Mouse (Mus musculus): ENCODE data around the gene Mpp2. TPM values are rescaled to one million over a fixed set of nuclear protein-coding genes. Genes with fewer than 3 reads are reported as not detected.

Mpp2 gene
- polyA plus RNA-seq, 1 experiment from 2014 or later, result 8.8 TPM

DNA sequence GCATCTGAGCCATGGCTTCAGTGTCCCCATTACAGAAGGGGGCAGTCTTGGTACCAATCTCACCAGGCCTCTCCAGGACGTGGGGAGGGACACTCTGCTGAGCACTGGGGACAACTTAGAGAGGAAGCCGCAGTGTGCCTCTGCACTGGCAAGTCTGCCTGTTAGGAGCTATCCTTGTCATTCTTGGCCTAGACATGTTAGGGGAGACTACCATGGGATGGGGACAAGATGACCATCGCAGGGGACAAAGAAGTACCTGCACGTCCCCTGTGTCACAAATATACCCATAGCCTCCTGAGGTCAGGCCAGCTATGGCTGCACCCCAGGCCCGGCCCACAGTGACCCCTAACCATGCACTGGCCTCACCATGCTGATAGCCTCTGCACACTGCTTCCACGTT lies 44.9 kb downstream of the Mpp2 start:
- Histone ChIP-seq H3K27ac (no peak overlapping the region), H3K4me1 (0 out of 2 replicates have a peak, but pooled peaks cover 2% of the 10 kb centered on the region), H3K36me3 (no peaks in the 10 kb centered on the region), H3K4me3 (no peak overlapping the region), H3K27me3 (no peaks in the 10 kb centered on the region), H3K9me3 (no peaks in the 10 kb centered on the region), H3K9ac (no peak overlapping the region), H3K4me2 (no peak overlapping the region)
- 86% methylated on average over 6 of the region's 6 CpGs for WGBS
- no peak for ATAC-seq (ENCODE audit: insufficient number of reproducible peaks, low FRiP score, low TSS enrichment, low read depth)

DNA sequence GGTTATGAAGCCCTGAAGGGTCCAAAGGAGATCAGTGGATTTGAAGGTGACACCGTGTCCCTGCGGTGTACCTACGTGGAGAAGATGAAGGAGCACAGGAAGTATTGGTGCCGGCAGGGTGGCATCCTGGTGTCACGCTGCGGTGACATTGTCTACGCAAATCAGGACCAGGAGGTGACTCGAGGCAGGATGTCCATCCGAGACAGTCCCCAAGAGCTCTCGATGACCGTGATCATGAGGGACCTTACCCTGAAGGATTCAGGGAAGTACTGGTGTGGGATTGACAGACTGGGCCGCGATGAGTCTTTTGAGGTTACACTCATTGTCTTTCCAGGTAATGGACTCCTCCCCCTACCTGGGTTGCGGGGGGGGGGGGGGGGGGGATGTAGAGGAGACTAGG lies 45.3 kb downstream of the Mpp2 start:
- Histone ChIP-seq H3K4me2 (no peak overlapping the region), H3K4me3 (no peak overlapping the region), H3K9me3 (no peaks in the 10 kb centered on the region), H3K36me3 (no peaks in the 10 kb centered on the region), H3K9ac (no peak overlapping the region), H3K27ac (no peak overlapping the region), H3K27me3 (no peaks in the 10 kb centered on the region), H3K4me1 (0 out of 2 replicates have a peak, but pooled peaks cover 2% of the 10 kb centered on the region)
- ATAC-seq (ENCODE audit: insufficient number of reproducible peaks, low FRiP score, low TSS enrichment, low read depth), result no peak
- 87% methylated on average over 13 of the region's 14 CpGs for WGBS

DNA sequence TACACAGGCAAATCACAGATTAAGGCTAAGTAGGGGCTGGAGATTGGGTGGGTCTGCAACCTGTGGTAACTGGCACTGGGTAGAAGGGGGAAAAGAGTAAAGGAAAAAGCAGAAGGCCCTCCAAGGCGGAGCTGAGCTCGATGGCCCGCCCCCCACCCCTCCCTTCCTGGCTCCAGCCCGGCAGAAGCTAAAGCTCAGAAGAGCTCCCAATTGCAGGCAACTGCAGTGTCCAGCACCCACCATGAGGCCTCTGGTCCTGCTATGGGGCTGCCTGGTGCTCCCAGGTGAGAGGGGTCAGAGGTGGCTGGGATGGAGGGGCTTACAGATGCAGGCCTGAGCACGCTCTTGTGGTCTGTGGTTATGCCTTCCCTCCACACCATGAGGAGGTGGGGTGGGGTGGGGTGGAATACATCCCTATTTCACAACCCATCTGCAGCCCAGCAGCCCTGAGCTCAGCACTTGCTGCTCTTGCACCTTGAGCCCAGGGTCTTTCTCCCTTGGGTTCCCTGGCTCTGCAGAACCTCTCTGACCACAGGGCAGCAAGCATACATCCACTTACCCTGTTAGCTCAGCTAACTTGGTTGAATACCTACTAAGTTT lies 46.9 kb downstream of the Mpp2 start, which contains the start of gene Cd300lg:
Gene Cd300lg (plus strand): TSS at position 160 of the 600 bp plus-strand sequence.
- Histone ChIP-seq H3K27me3 (no peaks in the 10 kb centered on the region), H3K36me3 (no peaks in the 10 kb centered on the region), H3K4me1 (0 out of 2 replicates have a peak, but pooled peaks cover 2% of the 10 kb centered on the region), H3K27ac (no peak within 1 kb of the TSS), H3K9me3 (no peaks in the 10 kb centered on the region), H3K4me2 (no peak within 1 kb of the TSS), H3K9ac (no peak within 1 kb of the TSS), H3K4me3 (no peak within 1 kb of the TSS)
- no peak for ATAC-seq (ENCODE audit: insufficient number of reproducible peaks, low FRiP score, low TSS enrichment, low read depth)
- 57% methylated on average over 5 of the region's 5 CpGs for WGBS

DNA sequence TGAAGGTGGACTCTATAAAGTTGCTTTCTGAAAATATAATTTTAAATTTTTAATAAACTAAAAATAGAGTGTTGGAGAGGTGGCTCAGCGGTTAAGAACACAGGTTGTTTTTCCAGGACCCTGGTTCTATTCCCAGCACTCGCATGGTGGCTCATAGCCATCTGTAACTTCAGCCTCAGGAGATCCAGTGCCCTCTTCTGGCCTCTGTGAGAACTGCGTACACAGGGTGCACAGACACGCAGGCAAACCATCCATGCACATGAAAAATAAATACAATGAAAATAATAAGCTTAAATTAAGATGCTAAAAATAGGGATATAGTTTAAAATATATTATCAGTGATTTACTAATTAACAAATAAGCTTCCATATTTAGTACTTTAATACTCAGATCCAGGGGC lies 47.7 kb downstream of the Mpp2 start:
- Histone ChIP-seq H3K27ac (no peak overlapping the region), H3K4me3 (no peak overlapping the region), H3K9ac (no peak overlapping the region), H3K4me2 (no peak overlapping the region), H3K4me1 (0 out of 2 replicates have a peak, but pooled peaks cover 2% of the 10 kb centered on the region), H3K27me3 (no peaks in the 10 kb centered on the region), H3K9me3 (no peaks in the 10 kb centered on the region), H3K36me3 (no peaks in the 10 kb centered on the region)
- 80% methylated on average over 4 of the region's 4 CpGs for WGBS
- ATAC-seq (ENCODE audit: insufficient number of reproducible peaks, low FRiP score, low TSS enrichment, low read depth), result no peak

DNA sequence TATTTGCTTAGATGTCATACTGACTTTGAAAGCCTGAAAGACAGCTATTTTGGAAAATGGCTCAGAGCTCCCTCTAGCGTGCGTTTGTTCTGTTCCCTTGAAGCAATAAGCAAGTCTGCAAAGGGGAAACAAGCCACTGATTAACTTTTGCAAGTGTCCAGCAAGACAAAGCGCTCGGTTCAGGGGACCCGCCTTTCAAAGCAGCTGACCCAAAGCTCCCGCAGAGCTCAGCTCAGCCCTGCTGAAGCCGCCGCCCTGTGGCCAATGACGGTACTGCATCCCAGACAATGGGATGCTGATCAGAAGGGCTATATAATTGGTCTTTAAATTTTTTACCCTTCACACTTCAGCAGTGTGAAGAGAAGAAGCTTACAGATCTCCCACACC lies 48.2 kb downstream of the Mpp2 start:
- 1% methylated on average over 9 of the region's 9 CpGs for WGBS
- no peak; the same call in 1 of the 2 replicates for ATAC-seq (ENCODE audit: insufficient number of reproducible peaks, low FRiP score, low TSS enrichment, low read depth)
- H3K4me1 ChIP-seq, result 0 out of 2 replicates have a peak, but pooled peaks cover 2% of the 10 kb centered on the region
- H3K36me3 ChIP-seq, result no peaks in the 10 kb centered on the region
- H3K4me2 ChIP-seq, result 0 out of 2 replicates have a peak overlapping the region, but pooled peaks have one; percentile 24
- no peaks in the 10 kb centered on the region for H3K27me3 ChIP-seq
- no peaks in the 10 kb centered on the region for H3K9me3 ChIP-seq
- no peak overlapping the region for H3K27ac ChIP-seq
- H3K9ac ChIP-seq, result no peak overlapping the region
- no peak overlapping the region; the same call in 1 of the 2 replicates for H3K4me3 ChIP-seq

DNA sequence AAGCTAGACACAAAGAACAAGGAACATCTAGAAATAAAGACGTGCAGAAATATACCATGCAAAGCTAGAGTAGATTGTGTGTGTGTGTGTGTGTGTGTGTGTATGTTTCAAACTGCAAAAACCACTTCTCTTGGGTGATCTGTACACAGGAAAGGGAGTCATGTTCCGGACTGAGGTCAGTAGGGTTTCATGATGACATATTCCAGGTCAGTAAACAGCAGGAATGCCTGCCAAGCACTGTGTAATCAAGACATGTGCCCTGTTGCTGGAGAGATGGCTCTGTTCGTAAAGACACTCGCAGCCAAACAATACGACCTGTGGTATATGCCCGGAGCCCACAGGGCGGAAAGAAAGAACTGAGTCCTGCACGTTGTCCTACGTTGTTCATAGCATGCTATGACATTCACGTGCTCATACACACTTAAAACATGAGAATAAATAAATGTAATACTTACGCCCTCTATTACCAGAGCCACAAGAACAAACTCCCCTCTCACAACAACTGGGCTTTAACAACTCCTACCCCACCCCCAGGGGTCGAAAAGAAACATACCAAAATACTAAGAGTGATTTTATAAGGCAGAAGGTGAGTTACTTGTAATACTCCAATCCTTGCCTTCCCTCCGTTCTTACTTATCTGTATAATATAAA lies 48.7 kb downstream of the Mpp2 start:
- WGBS, result 71% methylated on average over 13 of the region's 13 CpGs
- ATAC-seq (ENCODE audit: insufficient number of reproducible peaks, low FRiP score, low TSS enrichment, low read depth), result no peak
- Histone ChIP-seq H3K27ac (no peak overlapping the region), H3K9me3 (no peaks in the 10 kb centered on the region), H3K4me2 (no peak overlapping the region), H3K27me3 (no peaks in the 10 kb centered on the region), H3K4me3 (no peak overlapping the region), H3K36me3 (no peaks in the 10 kb centered on the region), H3K4me1 (0 out of 2 replicates have a peak, but pooled peaks cover 2% of the 10 kb centered on the region), H3K9ac (no peak overlapping the region)

DNA sequence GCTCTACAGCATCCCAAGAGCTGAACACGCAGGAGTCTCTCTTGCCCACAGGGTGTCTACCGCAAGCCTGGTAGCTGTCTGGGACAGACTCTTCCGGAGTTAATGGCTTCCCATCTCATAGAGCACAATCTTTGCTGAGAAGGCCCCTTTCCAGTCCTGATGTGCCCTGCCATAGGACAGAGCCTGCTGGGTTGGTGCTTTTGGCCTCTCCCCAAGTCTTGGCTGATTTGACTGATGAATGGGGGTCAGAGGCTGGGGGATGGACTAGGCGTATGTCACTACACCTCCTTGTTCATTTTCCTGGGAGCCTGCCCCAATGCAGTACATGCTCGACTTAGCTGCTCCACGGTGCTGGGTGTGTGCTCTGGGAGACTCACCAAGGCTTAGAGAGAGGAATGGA lies 50.5 kb downstream of the Mpp2 start:
- WGBS, result 83% methylated on average over 6 of the region's 6 CpGs
- Histone ChIP-seq H3K9ac (no peak overlapping the region), H3K4me2 (no peak overlapping the region), H3K27ac (no peak overlapping the region), H3K4me1 (0 out of 2 replicates have a peak, but pooled peaks cover 2% of the 10 kb centered on the region), H3K9me3 (no peaks in the 10 kb centered on the region), H3K36me3 (no peaks in the 10 kb centered on the region), H3K4me3 (no peak overlapping the region), H3K27me3 (no peaks in the 10 kb centered on the region)
- no peak for ATAC-seq (ENCODE audit: insufficient number of reproducible peaks, low FRiP score, low TSS enrichment, low read depth)

DNA sequence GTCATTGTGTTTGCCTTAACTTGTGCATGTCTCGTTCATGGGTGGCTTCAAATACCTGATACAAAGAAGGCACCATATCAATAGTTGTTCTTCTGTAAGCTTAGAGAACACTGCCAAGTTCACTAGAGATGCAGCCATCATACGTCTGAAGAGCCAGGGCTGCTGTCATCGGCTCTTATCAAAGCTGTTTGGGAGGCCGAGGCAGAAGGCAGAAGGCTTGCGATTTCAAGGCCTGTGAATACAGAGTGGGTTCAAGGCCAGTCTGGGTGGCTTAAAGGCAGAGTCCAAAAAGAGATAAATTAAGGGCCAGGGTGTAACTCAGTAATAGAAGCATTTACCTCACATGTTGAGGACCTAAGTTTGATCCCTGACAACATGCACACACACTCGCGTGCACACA lies 52.0 kb downstream of the Mpp2 start:
- Histone ChIP-seq H3K4me2 (no peak overlapping the region), H3K9ac (no peak overlapping the region), H3K36me3 (no peaks in the 10 kb centered on the region), H3K9me3 (no peaks in the 10 kb centered on the region), H3K27ac (no peak overlapping the region), H3K4me3 (no peak overlapping the region), H3K4me1 (0 out of 2 replicates have a peak, but pooled peaks cover 2% of the 10 kb centered on the region), H3K27me3 (no peaks in the 10 kb centered on the region)
- no peak for ATAC-seq (ENCODE audit: insufficient number of reproducible peaks, low FRiP score, low TSS enrichment, low read depth)
- WGBS, result 81% methylated on average over 7 of the region's 7 CpGs

DNA sequence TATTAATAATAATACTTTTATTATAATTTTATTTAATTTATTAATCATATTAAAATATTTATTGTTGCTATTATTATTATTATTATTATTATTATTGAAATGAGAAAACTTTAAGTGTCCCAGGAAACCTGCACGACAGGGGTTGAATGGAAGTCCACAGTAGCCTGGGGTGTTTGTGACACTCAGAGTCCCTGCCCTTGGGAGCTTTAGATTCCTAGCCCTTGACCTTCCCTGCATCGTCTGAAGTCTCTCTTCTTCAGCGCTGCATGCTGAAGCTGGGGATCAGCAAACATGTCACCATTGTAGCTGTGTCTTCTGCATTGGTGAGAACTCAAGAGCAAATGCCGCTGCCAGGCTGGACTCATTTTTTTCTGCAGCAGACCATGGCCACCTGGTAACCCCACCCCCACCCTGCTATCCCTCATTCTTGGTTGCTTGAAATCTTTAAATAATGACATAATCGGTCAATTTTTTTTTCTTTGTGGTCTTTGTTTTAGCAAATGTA lies 52.8 kb downstream of the Mpp2 start:
- H3K27ac ChIP-seq, result no peak overlapping the region
- H3K9me3 ChIP-seq, result no peaks in the 10 kb centered on the region
- no peak overlapping the region for H3K4me2 ChIP-seq
- ATAC-seq (ENCODE audit: insufficient number of reproducible peaks, low FRiP score, low TSS enrichment, low read depth), result no peak
- 0 out of 2 replicates have a peak, but pooled peaks cover 2% of the 10 kb centered on the region for H3K4me1 ChIP-seq
- WGBS, result 74% methylated on average over 5 of the region's 5 CpGs
- H3K36me3 ChIP-seq, result no peaks in the 10 kb centered on the region
- H3K4me3 ChIP-seq, result no peak overlapping the region
- H3K27me3 ChIP-seq, result no peaks in the 10 kb centered on the region
- H3K9ac ChIP-seq, result no peak overlapping the region

DNA sequence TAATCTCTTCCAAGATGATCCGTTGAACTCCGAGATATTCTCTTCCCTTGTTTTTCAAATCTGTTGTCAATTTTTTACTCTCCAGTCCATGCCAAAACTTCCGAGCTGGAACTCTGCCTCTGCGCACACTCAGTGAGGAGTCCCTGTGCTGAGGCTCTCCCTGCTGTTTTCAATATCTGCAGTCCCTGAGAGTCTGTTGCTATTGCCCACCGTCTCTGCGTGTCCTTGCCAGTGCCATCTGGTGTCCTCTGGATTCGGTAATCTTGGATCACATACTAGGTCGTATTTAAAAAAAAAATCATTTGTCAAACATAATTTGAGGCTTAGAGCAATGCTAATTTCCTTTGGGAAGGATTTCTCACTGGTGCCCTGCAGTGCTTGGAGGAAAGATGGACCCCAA lies 53.4 kb downstream of the Mpp2 start:
- no peak for ATAC-seq (ENCODE audit: insufficient number of reproducible peaks, low FRiP score, low TSS enrichment, low read depth)
- Histone ChIP-seq H3K27ac (no peak overlapping the region), H3K4me2 (no peak overlapping the region), H3K4me1 (no peaks in the 10 kb centered on the region), H3K9me3 (no peaks in the 10 kb centered on the region), H3K36me3 (no peaks in the 10 kb centered on the region), H3K4me3 (no peak overlapping the region), H3K27me3 (no peaks in the 10 kb centered on the region), H3K9ac (no peak overlapping the region)
- 57% methylated on average over 8 of the region's 8 CpGs for WGBS

DNA sequence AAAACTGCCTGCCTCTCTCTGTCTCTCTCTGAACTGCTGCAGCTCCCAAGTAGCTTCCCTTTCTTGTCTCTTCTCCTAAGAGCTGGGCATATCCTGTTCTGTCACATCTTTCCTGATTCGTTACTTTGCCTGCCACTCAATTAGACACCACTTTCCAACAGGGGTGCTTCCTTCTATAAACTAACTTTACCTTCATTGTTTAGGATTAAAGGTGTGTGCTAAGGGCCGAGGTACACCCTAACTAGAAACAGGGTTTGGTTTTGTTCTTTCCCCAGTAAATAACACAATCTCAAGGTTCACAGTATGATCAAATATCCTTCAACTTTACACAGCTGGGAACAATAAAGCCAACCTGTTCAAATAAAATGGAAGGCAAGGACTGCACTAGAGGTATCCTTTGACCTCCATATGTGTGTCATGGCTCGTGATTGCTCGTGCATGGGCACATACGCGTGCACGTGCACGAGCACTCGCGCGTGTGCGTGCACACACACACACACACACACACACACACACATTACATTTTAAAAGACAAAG lies 55.2 kb downstream of the Mpp2 start:
- Histone ChIP-seq H3K27ac (no peak overlapping the region), H3K36me3 (no peaks in the 10 kb centered on the region), H3K9me3 (no peaks in the 10 kb centered on the region), H3K4me3 (no peak overlapping the region), H3K4me1 (no peaks in the 10 kb centered on the region), H3K27me3 (no peaks in the 10 kb centered on the region), H3K9ac (no peak overlapping the region), H3K4me2 (no peak overlapping the region)
- no peak for ATAC-seq (ENCODE audit: insufficient number of reproducible peaks, low FRiP score, low TSS enrichment, low read depth)
- WGBS, result 78% methylated on average over 12 of the region's 12 CpGs

DNA sequence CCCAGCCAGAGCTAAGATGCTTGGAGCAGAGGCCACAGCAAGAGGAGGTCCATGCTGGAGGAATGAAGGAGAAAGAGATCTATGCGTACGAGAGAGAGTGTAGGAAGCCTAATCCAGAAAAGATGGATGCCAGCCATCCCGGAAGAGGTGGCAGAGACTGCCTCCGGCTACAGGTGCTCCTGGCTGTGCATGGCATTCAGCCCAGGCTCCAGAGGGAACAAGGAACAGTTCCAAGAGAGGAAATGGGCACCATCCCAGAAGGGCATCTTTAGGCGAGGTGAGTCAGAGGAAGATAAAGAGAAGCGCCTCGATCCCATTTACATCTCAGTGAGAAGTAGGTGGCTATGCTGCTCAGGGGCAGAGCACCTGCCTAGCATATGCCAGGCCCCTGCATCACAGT lies 57.2 kb downstream of the Mpp2 start:
- no peak overlapping the region for H3K4me3 ChIP-seq
- no peak overlapping the region for H3K9ac ChIP-seq
- H3K36me3 ChIP-seq, result no peaks in the 10 kb centered on the region
- peaks cover 11% of the 10 kb centered on the region for H3K4me1 ChIP-seq
- no peaks in the 10 kb centered on the region for H3K27me3 ChIP-seq
- ATAC-seq (ENCODE audit: insufficient number of reproducible peaks, low FRiP score, low TSS enrichment, low read depth), result no peak
- H3K27ac ChIP-seq, result no peak overlapping the region
- WGBS, result 79% methylated on average over 7 of the region's 7 CpGs
- no peaks in the 10 kb centered on the region for H3K9me3 ChIP-seq
- H3K4me2 ChIP-seq, result no peak overlapping the region
